Mouse (Mus musculus) liver, adult 2 months (tissue): ENCODE measurements at regions not wholly inside any gene's neighbourhood (a gene's known extent, or its start where the extent isn't known, plus 50 kb on each side); places are given as distances from the start of the nearest gene placed in this dataset.

Experiments
- DNase-seq: peaks from one replicate; pipeline ENCODE4 v3.0.0-alpha.2; 2011; ENCODE audit warnings: low read depth, low spot score; ENCODE audit errors: extremely low read depth
- H3K27ac ChIP-seq: fragments of 200-500 bp; replicated peaks from 2 replicates; pipeline ENCODE4 v1.5.1; 2012; ENCODE audit warnings: low read depth, mild to moderate bottlenecking, control low read depth, inconsistent platforms, low read length; ENCODE audit not compliant: insufficient read depth
- H3K27me3 ChIP-seq: fragments of 200-500 bp; 2 replicates; pipeline ENCODE4 v1.6.1; 2012; ENCODE audit warnings: mild to moderate bottlenecking, moderate library complexity, low read length, inconsistent platforms; ENCODE audit not compliant: control insufficient read depth, insufficient read depth
- H3K36me3 ChIP-seq: fragments of 200-500 bp; 2 replicates; pipeline ENCODE4 v1.6.1; 2012; ENCODE audit warnings: low read length, inconsistent platforms; ENCODE audit not compliant: control insufficient read depth, insufficient read depth
- H3K4me1 ChIP-seq: fragments of 200-500 bp; 2 replicates; pipeline ENCODE4 v1.6.1; 2011; ENCODE audit warnings: low read length; ENCODE audit not compliant: control insufficient read depth, insufficient read depth
- H3K4me3 ChIP-seq: fragments of 200-500 bp; 2 replicates; pipeline ENCODE4 v1.5.1; 2011; ENCODE audit warnings: low read depth, mild to moderate bottlenecking, control low read depth, low read length, moderate library complexity; ENCODE audit not compliant: insufficient read depth
- H3K79me2 ChIP-seq: fragments of 200-500 bp; 2 replicates; pipeline ENCODE4 v1.6.1; 2012; ENCODE audit warnings: inconsistent platforms, mild to moderate bottlenecking, low read length, moderate library complexity; ENCODE audit not compliant: control insufficient read depth, insufficient read depth
- H3K9ac ChIP-seq: fragments of 200-500 bp; 2 replicates; pipeline ENCODE4 v1.6.1; 2012; ENCODE audit warnings: low read depth, mild to moderate bottlenecking, control low read depth, inconsistent platforms, low read length
- CTCF ChIP-seq: fragments of 200-500 bp; IDR thresholded peaks from 2 replicates; pipeline ENCODE4 v1.5.1; 2011; ENCODE audit warnings: low read depth, low read length, control low read depth
- POLR2A ChIP-seq: fragments of 200-500 bp; IDR thresholded peaks from 2 replicates; pipeline ENCODE4 v1.6.1; 2011; ENCODE audit warnings: low read length, control low read depth; ENCODE audit not compliant: insufficient read depth; ENCODE audit errors: extremely low read depth
- WGBS: fragments of 180-500 bp; shearing (Covaris S2); methylation state at CpG from one replicate; pipeline ENCODE4 v1.1.7; 2018; 5-methylcytosine and 5-hydroxymethylcytosine counted together

GRCm38 (mm10) chr6:31161445-31162340 lies 202.8 kb upstream of the Klf14 start:
- Histone ChIP-seq H3K36me3 (peaks cover 51% of the 10 kb centered on the region), H3K9ac (no peak overlapping the region), H3K27me3 (no peaks in the 10 kb centered on the region), H3K79me2 (peaks cover 40% of the 10 kb centered on the region; the same call in 1 of the 2 replicates), H3K4me1 (peaks cover 2% of the 10 kb centered on the region), H3K27ac (no peak overlapping the region), H3K4me3 (no peak overlapping the region)
- no peak for DNase-seq
- TF ChIP-seq CTCF (no peak), POLR2A (no peak)
- WGBS = 75% methylated on average over 22 of the region's 22 CpGs

GRCm38 (mm10) chr6:31165011-31165410 lies 206.1 kb upstream of the Klf14 start:
- H3K4me1 ChIP-seq = peaks cover 2% of the 10 kb centered on the region; the same call in 1 of the 2 replicates
- H3K79me2 ChIP-seq = peaks cover 44% of the 10 kb centered on the region; the same call in 1 of the 2 replicates
- H3K36me3 ChIP-seq = peaks cover 54% of the 10 kb centered on the region
- H3K27me3 ChIP-seq = no peaks in the 10 kb centered on the region
- DNase-seq = no peak
- no peak for TF ChIP-seq POLR2A
- TF ChIP-seq CTCF = no peak
- no peak overlapping the region for H3K9ac ChIP-seq
- no peak overlapping the region for H3K4me3 ChIP-seq
- no peak overlapping the region for H3K27ac ChIP-seq
- 84% methylated on average over 6 of the region's 6 CpGs for WGBS

- Histone ChIP-seq H3K4me3 (no peak overlapping the region), H3K27me3 (no peaks in the 10 kb centered on the region), H3K36me3 (peaks cover 58% of the 10 kb centered on the region), H3K79me2 (peaks cover 50% of the 10 kb centered on the region; the same call in 1 of the 2 replicates), H3K4me1 (peaks cover 2% of the 10 kb centered on the region; the same call in 1 of the 2 replicates), H3K27ac (no peak overlapping the region), H3K9ac (no peak overlapping the region)
- WGBS = 85% methylated on average over 8 of the region's 8 CpGs
- no peak for DNase-seq
- TF ChIP-seq CTCF = no peak
- TF ChIP-seq POLR2A = no peak
Observed at GRCm38 (mm10) chr6:31166347-31166746, 207.5 kb upstream of the Klf14 start.

GRCm38 (mm10) chr6:31167732-31168131 lies 208.9 kb upstream of the Klf14 start:
- H3K79me2 ChIP-seq = peaks cover 55% of the 10 kb centered on the region; the same call in 1 of the 2 replicates
- no peak for TF ChIP-seq POLR2A
- no peak for TF ChIP-seq CTCF
- WGBS = 89% methylated on average over 5 of the region's 5 CpGs

GRCm38 (mm10) chr6:31168730-31169129 lies 209.9 kb upstream of the Klf14 start:
- WGBS = 83% methylated on average over 3 of the region's 3 CpGs
- peaks cover 48% of the 10 kb centered on the region for H3K36me3 ChIP-seq
- H3K79me2 ChIP-seq = peaks cover 51% of the 10 kb centered on the region; the same call in 1 of the 2 replicates
- H3K4me3 ChIP-seq = no peak overlapping the region
- no peaks in the 10 kb centered on the region for H3K4me1 ChIP-seq
- no peak overlapping the region for H3K27ac ChIP-seq
- DNase-seq = no peak
- TF ChIP-seq POLR2A (no peak), CTCF (no peak)
- no peaks in the 10 kb centered on the region for H3K27me3 ChIP-seq
- H3K9ac ChIP-seq = no peak overlapping the region

More at GRCm38 (mm10) chr6:31167732-31168131, 208.9 kb upstream of the Klf14 start:
- Histone ChIP-seq H3K4me1 (no peaks in the 10 kb centered on the region), H3K36me3 (peaks cover 58% of the 10 kb centered on the region), H3K27ac (no peak overlapping the region), H3K27me3 (no peaks in the 10 kb centered on the region), H3K9ac (no peak overlapping the region), H3K4me3 (no peak overlapping the region)
- DNase-seq = no peak

- Histone ChIP-seq H3K4me3 (no peak overlapping the region), H3K9ac (no peak overlapping the region), H3K4me1 (no peaks in the 10 kb centered on the region; the same call in 1 of the 2 replicates), H3K27me3 (no peaks in the 10 kb centered on the region), H3K79me2 (peaks cover 48% of the 10 kb centered on the region; the same call in 1 of the 2 replicates), H3K36me3 (peaks cover 44% of the 10 kb centered on the region), H3K27ac (no peak overlapping the region)
- TF ChIP-seq CTCF (no peak), POLR2A (no peak)
- no peak for DNase-seq
- 79% methylated on average over 9 of the region's 9 CpGs for WGBS
Observed at GRCm38 (mm10) chr6:31169343-31169742, 210.5 kb upstream of the Klf14 start.
